Mouse (Mus musculus) brain, embryonic 14.5 days (tissue): ENCODE data around the gene Hexb.

Experiments
- CTCF ChIP-seq: fragments of 200-500 bp; IDR thresholded peaks from 2 replicates; pipeline ENCODE4 v1.5.1; 2012; ENCODE audit warnings: inconsistent platforms, mild to moderate bottlenecking, moderate library complexity, borderline replicate concordance; ENCODE audit not compliant: insufficient read depth, insufficient read length; ENCODE audit errors: extremely low read depth
- POLR2A ChIP-seq: fragments of 200-500 bp; IDR thresholded peaks from 2 replicates; pipeline ENCODE4 v1.6.1; 2012; ENCODE audit warnings: mild to moderate bottlenecking, inconsistent platforms, borderline replicate concordance; ENCODE audit not compliant: poor library complexity, insufficient read depth, insufficient read length, severe bottlenecking; ENCODE audit errors: extremely low read depth

DNA sequence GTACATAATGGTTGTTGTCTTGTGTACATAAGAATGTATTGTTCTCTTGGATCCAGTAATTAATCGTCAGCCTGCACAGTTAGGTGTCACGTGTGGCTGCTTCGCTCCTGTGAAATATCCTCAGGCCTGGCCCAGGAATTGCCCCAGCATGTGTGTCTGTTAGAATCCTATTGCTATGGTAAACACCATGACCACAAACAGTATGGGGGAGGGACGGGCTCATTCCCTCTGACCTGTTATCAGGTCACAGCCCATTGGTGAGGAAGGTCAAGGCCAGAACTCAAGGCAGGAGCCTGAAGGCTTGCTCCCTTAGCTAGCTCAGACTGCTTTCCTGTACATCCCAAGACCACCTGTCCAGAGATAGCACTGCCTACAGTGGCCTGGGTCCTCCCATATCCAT lies 49.6 kb upstream of the Hexb start:
- TF ChIP-seq CTCF (no peak), POLR2A (no peak)
